Mouse (Mus musculus) fat pad, adult 2 months (tissue): Measurements from ENCODE around the gene Ctsf.
"Not testable (repeated sequence)": the region's sequence is repeated elsewhere in the genome, so short reads cannot be mapped to it uniquely, and the experiment has no call there.

Experiments used
- DNase-seq: peaks from one replicate; pipeline ENCODE4 v3.0.0-alpha.2; 2011; ENCODE audit warnings: low read depth, low spot score; ENCODE audit errors: extremely low read depth

Gene Ctsf

DNA sequence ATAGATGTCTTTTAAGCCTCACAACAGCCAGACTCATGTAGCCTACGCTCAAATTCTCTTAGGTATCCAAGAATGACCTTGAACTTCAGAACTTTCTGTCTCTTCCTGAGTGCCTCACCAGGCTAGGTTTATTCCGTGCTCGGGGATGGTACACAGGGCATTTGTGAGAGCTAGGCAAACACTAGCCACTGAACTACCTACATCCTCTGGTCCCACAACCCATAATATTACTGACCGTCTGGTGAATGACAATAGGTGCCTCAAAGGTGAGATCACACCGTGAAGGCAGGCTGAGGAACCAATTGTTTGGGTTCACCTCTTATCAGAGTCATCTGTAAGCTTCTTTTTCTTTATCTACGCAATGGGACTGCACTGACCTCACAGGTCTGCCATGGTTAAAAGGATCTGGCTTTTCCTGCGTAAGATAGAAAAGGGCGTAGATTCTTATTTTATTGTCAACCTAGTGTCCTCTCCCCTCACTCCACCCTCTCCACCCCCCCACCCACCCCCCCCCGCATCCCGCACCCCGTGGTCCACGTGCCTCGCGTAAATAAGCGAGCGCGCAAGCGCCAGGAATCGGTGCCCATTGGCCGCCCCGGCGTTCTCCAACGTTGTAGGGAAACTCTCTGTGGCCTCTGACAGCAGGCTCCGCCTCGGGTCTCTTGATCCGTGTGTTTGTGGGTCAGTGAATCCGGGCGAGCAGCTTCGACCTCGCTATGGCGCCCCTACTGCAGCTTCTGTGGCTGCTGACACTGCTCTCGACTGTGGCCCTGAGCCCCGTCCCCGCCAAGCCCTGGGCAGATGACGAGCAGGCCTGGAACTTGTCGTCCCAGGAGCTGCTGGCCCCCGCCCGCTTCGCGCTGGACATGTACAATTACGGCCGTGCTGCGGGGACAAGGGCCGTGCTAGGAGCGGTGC is at the start of gene Ctsf:
Gene Ctsf (plus strand): TSS at position 579 of the 918 bp plus-strand sequence.
- no peak for DNase-seq

DNA sequence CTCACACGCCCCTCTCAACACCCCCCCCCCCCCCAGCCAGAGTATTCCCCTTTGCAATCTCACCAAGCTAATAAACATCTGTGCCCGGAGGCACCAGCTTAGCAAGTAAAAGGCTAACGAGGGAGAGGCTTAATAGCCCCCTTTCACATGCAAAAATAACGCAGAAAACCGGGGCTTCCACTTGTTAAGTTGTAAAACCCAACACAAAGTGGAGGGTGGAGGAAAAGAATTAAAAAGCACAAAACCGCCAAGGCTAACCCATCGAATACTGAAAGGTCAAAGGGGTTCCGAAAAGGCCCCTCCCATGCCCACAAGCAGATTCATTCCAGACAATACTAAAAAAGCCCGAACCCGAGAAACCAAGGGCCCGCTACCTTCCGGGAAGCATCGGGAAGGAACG is 44.6 kb upstream of the Ctsf start:
- DNase-seq = no peak

DNA sequence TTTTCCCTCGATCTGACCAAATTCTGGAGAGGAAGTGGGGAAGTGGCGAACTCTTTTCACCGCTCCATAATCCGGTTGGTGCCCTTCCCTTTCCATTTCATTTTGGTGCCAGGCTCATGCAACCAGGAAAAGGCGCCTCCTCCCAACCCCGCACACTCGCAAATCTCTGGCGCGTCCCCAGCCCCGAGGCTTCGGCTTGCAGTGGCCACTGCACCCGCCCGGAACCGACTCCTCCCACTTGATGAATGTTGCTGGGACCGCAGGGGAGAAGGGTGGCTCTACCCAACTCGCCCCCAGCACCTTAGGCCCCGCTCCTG is 44.2 kb upstream of the Ctsf start:
- no peak for DNase-seq

DNA sequence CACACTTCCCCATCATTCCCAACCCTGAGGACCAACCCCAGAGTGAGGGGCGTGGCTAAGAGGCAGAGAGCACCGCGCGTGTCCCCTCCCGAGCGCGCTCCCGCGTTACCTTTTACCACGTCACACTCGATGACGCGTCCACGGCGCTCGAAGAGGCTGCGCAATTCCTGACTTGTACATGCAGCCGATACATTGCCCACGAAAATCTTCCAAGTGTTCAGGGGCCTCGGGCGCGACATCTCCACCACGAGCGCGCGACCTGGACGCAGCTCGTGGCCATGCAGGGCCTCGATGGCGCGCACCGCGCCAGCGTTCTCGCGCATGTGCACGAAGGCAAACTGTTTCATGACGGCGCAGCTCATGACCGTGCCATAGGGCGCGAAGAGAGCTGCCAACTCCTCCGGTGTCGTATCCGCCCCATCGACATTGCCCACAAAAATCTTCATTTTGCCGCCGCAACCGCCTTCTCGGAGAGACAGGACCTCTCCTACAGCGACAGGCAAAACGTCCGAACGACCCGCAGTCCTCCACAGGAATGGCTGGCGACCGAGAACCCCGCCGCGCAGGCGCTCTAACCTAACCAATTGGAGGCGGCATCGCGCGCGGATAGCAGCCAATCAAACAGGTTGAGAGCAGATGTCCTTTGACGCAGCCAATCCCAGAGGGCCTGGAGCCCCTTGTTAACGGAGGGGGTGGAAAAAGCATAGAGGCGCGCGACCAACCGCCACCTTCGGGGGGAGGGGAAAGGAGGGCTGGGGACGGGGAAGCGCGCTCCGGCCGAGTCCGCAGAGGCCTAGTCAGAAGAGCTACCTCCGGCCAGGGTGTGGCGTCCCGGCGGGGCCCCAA is 43.6 kb upstream of the Ctsf start, which contains the start of the genes Gm21992 and Rbm14:
Gene Gm21992 (minus strand): TSS at position 550 of the 846 bp plus-strand sequence.
Gene Rbm14 (minus strand): TSS at position 572 of the 846 bp plus-strand sequence.
- DNase-seq = peak; percentile 87

DNA sequence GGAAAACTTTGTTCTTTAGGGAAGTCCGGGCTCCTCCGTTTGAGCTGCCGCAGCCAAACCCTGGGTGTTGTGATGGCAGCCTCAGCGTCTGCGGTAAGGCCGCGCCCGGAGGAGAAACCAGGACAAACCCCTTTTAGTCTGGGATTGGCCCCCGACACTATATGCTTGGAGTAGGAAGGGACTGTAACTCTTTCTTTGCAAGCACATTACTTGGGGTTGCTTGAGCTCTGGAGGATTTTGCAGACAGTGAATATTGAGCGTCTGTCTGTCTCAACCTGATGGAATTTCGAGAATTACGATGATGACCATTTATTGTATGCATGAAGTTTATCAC is 43.1 kb upstream of the Ctsf start:
- DNase-seq = no peak

DNA sequence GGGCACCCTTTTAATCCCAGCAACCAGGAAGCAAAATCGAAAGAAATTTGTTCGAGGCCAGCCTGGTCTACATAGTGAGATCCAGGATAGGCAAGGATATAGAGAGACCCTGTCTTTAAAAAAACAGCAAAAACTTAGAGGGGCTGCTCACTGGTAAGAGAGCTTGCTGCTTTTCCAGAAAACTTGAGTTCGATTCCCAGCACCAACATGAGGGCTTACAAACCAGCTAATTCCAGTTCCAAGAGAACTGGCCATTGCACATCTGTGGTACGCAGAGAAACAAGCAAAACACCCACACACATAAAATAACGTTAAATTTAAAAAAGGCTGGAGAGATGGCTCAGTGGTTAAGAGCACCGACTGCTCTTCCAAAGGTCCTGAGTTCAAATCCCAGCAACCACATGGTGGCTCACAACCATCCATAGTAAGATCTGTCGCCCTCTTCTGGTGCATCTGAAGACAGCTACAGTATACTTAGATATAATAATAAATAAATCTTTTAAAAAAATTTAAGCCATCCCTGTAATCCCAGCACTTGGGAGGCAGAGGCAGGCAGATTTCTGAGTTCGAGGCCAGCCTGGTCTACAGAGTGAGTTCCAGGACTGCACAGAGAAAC is 42.5 kb upstream of the Ctsf start:
- DNase-seq = not testable (repeated sequence)

DNA sequence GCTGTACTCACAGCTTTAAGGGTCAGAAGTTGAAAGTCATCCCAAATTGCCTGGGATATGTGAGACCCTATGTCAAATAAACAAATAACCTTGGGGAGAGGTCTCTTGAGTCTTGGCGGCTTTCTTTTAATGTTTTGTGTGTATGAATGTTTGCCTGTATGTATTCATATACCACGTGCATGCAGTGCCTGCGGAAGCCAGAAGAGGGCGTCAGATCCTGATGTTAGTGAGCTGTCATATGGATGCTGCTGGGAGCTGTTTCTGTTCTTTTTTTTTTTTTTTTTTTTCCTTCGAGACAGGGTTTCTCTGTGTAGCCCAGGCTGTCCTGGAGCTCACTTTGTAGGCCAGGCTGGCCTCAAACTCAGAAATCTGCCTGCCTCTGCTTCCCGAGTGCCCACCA is 41.9 kb upstream of the Ctsf start:
- no peak for DNase-seq

DNA sequence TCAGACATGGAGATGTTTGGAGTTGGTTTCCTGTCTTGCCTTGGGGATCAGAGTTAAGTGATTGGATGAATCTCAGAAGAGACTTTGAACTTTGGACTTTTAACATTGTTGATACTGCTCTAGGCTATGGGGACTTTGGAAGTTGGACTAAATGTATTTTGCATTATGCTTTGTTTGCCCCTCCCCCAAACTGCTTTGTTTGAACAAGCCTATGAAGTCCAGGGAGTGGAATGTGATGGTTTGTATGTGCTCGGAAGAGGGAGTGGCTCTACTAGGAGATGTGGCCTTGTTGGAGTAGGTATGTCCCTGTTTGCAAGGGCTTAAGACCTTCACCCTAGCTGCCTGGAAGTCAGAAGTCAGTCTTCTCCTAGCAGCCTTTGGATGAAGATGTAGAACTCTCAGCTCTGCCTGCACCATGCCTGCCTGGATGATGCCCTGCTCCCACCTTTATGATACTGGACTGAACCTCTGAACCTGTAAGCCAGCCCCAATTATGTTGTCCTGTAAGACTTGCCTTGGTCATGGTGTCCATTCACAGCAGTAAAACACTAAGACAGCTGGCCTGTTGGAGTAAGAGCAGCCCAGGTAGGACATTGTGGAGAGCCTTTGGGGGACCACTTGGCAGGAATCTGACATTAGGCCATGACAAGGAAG is 37.6 kb upstream of the Ctsf start:
- no peak for DNase-seq

DNA sequence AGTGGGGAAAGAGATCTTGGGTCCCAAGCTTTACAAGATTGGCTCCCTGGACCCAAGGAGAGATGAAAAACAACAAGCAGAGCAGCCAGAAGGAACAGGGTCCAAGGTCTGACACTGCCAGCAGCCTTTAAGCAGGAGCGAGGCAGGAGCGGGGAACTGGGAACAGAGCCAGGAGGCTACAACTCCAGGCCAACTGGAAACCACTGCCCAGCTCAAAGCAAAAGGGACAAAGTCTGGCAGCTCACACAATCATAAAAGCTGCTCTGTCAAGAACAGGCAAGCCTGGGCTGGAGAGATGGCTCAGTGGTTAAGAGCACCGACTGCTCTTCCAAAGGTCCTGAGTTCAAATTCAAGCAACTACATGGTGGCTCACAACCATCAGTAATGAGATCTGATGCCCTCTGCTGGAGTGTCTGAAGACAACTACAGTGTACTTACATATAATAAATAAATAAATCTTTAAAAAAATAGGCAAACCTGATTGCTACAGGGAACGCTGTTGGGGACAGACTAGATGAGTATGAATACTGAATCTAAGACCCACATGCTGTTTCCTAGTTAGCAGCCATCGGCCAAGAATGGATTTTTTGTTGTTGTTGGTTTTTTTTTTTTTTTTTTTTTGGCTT is 34.1 kb upstream of the Ctsf start:
- peak; percentile 66 for DNase-seq

DNA sequence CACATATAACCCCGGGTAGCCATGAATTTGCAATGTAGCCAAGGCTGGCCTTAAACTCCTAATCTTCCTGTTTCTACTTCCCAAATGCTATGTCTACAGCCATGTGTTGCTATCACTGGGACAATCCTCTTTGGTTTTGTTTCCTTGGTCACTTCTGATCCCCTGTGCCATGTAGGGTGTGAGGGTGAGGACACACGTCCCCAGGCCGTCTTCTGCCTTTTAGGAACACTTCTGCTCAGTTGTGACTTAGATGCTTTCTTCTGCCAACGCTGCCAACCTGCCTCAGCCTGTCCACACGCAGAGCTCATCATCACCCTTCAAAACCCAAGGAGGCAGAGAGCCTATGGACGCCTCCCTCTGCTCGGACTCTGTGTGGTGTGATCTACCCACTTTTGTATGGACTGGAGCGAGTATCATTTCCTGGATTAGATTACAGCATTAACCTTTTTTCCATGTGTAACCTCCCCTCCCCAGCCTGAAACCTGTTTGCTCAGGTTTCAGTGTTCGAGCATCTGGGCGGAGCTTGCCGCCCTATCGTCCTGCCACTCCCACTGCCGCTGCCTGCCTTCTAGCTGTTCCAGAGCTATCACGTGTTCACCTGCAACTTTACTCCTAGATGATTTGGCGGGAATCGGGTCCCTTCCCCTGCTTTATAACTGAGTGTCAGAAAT is 26.4 kb upstream of the Ctsf start:
- no peak for DNase-seq

DNA sequence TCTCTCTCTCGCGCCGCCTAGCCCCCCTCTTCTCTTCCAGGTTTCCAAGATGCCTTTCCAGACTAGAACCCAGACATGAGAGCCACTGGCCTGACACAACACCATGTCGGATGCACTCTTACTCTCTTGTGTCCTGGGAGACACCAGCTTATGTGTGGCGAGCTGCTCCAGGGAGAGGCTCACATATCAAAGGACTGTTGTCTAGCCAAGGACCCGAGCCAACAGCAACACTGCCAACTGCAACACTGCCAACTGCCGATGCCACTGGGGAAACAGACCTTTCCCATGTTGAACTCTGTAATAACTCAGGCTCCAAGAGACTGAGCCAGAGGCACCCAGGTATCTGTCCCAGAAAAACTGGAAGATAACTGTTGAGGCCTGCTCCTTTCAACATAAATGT is 25.8 kb upstream of the Ctsf start:
- no peak for DNase-seq

DNA sequence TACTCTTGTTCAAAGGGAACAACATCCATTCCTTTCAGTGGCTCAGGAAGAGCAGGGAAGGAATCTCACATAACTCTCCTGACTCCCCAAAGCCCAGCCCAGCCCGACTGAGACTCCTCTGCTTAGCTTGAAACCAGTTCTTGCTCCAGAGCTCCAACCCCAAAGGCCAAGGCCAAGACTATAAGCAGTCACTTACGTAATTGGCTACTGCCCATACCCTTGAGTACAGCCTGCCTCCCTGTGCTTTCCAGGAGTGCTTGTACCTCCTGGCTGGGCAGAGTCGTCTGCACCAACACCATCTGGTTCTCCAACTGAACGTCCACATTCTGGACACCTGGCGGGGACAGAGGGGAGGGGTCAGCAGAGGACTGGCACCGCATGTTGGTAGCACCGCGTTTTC is 21.0 kb upstream of the Ctsf start:
- DNase-seq = no peak

DNA sequence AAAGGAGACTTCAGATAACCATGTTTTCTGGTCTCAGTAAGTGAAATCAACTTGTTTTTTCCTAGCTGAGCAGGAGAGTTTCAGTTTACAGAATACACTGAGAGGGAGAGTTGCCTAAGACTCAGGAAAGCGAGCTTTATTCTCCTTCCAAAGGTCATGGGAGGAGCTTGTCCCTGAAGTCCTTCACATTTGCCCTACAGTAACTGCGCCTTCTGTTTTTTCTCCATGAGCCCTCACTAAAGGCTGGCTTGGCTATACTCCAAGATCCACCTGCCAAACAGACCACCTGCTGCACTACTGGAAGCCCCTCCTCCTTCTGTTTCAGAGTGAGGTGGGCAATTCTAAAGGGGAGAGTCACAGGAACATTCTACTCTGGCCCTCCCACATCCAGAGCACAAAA is 18.8 kb upstream of the Ctsf start:
- DNase-seq = no peak

DNA sequence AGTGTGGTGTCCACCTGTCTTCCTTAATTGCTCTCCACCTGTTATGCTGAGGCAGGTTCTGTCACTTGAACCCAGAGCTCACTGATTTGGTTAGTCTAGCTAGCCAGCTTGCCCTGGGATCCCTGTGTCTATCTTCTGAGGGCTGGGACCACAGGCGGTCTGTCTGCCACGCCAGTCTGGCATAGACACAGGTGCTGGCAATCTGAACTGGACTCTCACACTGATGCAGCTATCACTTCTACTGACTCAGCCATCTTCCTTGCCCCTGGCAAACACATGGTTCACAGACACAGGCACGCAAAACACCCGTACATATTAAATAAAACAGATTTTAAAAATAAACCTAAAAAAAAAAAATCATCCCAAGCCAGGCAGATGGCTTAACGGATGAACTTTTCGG is 17.9 kb upstream of the Ctsf start:
- no peak for DNase-seq

DNA sequence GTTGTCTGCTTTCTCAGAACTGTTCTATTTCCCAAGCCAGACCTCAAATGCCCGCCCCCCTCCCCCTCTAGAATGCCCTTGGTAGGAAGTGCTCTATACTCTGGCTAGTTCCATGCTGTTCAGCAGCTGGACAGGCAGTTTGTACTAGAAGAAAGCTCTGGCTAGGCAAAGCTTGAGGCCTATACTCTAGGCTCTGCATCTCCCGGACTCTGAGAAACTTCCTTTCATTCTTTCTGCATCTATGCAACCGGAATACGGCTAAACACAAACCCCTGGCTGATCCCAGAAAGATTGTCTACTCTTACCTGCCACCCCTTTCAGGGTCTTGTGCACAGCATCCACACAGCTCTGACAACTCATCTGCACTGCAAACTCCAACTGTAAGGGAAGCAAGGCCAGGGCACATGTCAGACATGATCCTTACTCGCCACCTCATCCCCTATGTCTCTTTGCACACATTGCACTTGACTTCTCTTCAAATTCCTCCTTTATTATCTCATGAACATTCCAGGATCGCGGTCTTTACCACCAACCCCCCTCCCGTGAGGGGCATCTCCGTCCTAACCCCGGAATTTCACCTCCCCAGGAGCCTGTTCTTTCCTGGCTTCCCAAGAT is 16.3 kb upstream of the Ctsf start:
- no peak for DNase-seq

DNA sequence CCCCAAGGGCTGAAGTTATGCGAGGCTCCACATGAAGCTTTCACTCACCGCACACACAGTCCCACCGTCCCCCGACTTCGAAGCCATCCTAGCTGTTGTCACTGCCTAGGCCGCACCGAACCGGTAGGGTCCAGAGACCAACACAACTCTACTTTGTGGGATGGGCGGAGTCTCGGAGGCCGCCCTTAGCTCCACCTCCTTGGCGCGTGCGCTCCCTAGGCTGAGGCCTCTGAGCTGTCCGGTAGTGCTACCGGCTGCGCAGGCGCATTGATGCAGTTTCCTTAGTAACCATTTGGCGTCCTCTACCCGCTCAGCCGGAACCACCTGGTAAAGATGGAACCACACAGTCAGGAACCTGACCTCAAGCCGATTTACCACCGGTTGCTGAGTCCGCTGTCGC is 15.8 kb upstream of the Ctsf start, which contains the start of the genes Ccs and Ccdc87:
Gene Ccs (minus strand): TSS at position 184 of the 400 bp plus-strand sequence.
Gene Ccdc87 (plus strand): TSS at position 218 of the 400 bp plus-strand sequence.
- no peak for DNase-seq

DNA sequence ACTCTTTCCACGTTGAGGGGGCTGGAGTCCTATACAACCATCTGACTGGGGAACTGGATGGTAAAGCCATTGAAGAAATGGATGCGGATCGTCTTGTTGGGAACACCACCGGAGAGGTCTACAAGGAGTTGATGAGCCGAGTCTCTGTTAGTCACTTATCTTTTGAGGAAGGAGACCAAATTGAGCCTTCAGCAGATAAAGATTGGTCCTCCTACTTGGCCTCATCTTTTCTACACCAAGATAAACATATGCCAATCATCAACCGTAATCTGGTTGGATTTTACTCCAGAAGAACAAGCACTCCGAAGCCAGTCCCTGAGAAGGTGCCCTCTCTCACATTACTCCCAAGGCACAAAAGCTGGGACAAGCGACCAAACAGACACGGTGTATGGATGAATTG is 14.1 kb upstream of the Ctsf start:
- no peak for DNase-seq

DNA sequence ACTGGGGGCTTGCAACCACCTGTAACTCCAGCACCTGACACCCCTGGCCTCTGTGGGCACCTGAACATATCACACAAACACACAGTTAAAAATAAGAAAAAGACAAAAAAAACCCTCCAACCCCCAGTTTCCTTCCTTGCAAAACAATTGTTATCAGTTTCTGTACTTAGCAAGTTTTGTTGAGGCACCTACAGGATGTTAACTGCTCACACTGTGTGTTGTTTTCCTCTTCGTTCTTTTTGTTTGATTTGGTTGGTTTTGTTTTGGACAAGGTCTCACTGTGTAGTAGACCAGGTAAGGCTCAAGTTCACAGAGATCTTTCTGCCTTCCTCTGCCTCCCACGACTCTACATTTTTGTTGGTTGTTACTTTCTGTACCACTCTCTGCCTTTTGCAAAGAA is 12.3 kb upstream of the Ctsf start:
- no peak for DNase-seq

DNA sequence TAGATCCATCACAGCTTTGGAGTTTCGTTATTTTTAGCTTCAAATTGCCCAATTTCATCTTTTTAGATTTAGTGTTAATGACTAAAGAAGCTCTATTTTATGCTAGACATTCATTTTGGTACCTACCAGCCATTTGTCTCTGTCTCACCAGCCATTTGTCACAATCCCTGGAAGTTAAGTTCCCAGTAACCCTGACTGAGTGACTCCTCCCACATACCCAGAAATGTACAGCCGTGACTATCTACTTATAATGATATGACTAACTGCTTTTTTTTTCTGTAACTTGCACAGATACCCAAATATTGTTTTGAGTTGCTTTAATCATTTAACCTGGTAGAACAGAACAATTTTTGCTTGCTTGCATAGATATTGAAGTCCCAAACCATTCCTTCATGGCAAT is 9.1 kb upstream of the Ctsf start:
- DNase-seq = no peak

DNA sequence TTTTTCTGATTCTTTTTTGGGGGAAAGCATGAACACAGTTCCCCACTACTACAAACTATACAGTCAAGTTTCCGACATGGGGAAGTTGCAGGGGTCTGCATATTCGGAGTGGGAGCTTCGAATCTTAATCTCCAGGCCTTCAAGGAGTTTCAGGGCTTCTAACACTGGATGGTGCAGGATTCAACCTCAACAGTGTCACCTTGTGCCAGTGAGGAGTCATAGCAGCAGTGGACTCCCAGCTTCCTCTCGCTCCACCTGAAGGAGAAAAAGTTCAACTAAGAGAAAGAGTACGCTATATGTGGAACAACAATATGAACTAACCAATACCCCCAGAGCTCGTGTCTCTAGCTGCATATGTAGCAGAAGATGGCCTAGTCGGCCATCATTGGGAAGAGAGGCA is 7.4 kb upstream of the Ctsf start:
- DNase-seq = no peak
